Mouse (Mus musculus): ENCODE results near the gene 1500009L16Rik. TPM values are rescaled to one million over a fixed set of nuclear protein-coding genes. Genes with fewer than 3 reads are reported as not detected.

Gene 1500009L16Rik
- polyA plus RNA-seq, 1 experiment = 1.3 TPM

- TF ChIP-seq CTCF (conservative IDR thresholded peaks at IDR 0.05; ENCODE audit: insufficient read depth, insufficient read length, low read depth, low read length) (no peak), POLR2A (IDR thresholded peaks at IDR 0.05; ENCODE audit: low read depth, low read length) (no peak)
- H3K36me3 ChIP-seq (ENCODE audit: control insufficient read depth, insufficient read depth, low read length) = no peaks in the 10 kb centered on the region
- H3K4me1 ChIP-seq (ENCODE audit: control insufficient read depth, insufficient read depth, low read length) = no peaks in the 10 kb centered on the region
- no peaks in the 10 kb centered on the region for H3K27me3 ChIP-seq (replicated peaks; ENCODE audit: control insufficient read depth, insufficient read depth, low read length)
- DNase-seq = no peak
- H3K4me3 ChIP-seq (ENCODE audit: insufficient read depth, low read depth, low read length) = no peak overlapping the region
- H3K27ac ChIP-seq (ENCODE audit: insufficient read depth, low read depth, low read length) = no peak overlapping the region
- 89% methylated on average over 10 of the region's 10 CpGs for WGBS
These were observed 59.9 kb downstream of the 1500009L16Rik start for GRCm38 (mm10) chr10:83782371-83783120.

- H3K27ac ChIP-seq (ENCODE audit: insufficient read depth, low read depth, low read length) = no peak overlapping the region
- WGBS = 39% methylated on average over 5 of the region's 5 CpGs
- no peaks in the 10 kb centered on the region for H3K4me1 ChIP-seq (ENCODE audit: control insufficient read depth, insufficient read depth, low read length)
- H3K27me3 ChIP-seq (replicated peaks; ENCODE audit: control insufficient read depth, insufficient read depth, low read length) = no peaks in the 10 kb centered on the region
- TF ChIP-seq CTCF (conservative IDR thresholded peaks at IDR 0.05; ENCODE audit: insufficient read depth, insufficient read length, low read depth, low read length) = peak; percentile 52; the same call in 1 of the 2 replicates
- TF ChIP-seq POLR2A (IDR thresholded peaks at IDR 0.05; ENCODE audit: low read depth, low read length) = no peak
- no peak overlapping the region for H3K4me3 ChIP-seq (ENCODE audit: insufficient read depth, low read depth, low read length)
- DNase-seq = no peak
- H3K36me3 ChIP-seq (ENCODE audit: control insufficient read depth, insufficient read depth, low read length) = no peaks in the 10 kb centered on the region
These were observed 62.3 kb downstream of the 1500009L16Rik start for GRCm38 (mm10) chr10:83785003-83785402.

- WGBS = 47% methylated on average over 3 of the region's 3 CpGs
- H3K27me3 ChIP-seq (replicated peaks; ENCODE audit: control insufficient read depth, insufficient read depth, low read length) = no peaks in the 10 kb centered on the region
- no peak for DNase-seq
- no peaks in the 10 kb centered on the region for H3K36me3 ChIP-seq (ENCODE audit: control insufficient read depth, insufficient read depth, low read length)
- no peaks in the 10 kb centered on the region for H3K4me1 ChIP-seq (ENCODE audit: control insufficient read depth, insufficient read depth, low read length)
- no peak overlapping the region for H3K4me3 ChIP-seq (ENCODE audit: insufficient read depth, low read depth, low read length)
- TF ChIP-seq CTCF (conservative IDR thresholded peaks at IDR 0.05; ENCODE audit: insufficient read depth, insufficient read length, low read depth, low read length) (no peak), POLR2A (IDR thresholded peaks at IDR 0.05; ENCODE audit: low read depth, low read length) (no peak)
- H3K27ac ChIP-seq (ENCODE audit: insufficient read depth, low read depth, low read length) = no peak overlapping the region
These were observed 63.1 kb downstream of the 1500009L16Rik start for GRCm38 (mm10) chr10:83785627-83786392.

GRCm38 (mm10) chr10:83795088-83795487, 72.4 kb downstream of the 1500009L16Rik start:
- no peak for DNase-seq
- Histone ChIP-seq H3K4me1 (ENCODE audit: control insufficient read depth, insufficient read depth, low read length) (no peaks in the 10 kb centered on the region), H3K27me3 (replicated peaks; ENCODE audit: control insufficient read depth, insufficient read depth, low read length) (no peaks in the 10 kb centered on the region), H3K4me3 (ENCODE audit: insufficient read depth, low read depth, low read length) (no peak overlapping the region), H3K36me3 (ENCODE audit: control insufficient read depth, insufficient read depth, low read length) (no peaks in the 10 kb centered on the region), H3K27ac (ENCODE audit: insufficient read depth, low read depth, low read length) (no peak overlapping the region)
- TF ChIP-seq CTCF (conservative IDR thresholded peaks at IDR 0.05; ENCODE audit: insufficient read depth, insufficient read length, low read depth, low read length) = no peak
- TF ChIP-seq POLR2A (IDR thresholded peaks at IDR 0.05; ENCODE audit: low read depth, low read length) = no peak

- WGBS = 97% methylated on average over 4 of the region's 4 CpGs
- no peak overlapping the region for H3K27ac ChIP-seq (ENCODE audit: insufficient read depth, low read depth, low read length)
- H3K36me3 ChIP-seq (ENCODE audit: control insufficient read depth, insufficient read depth, low read length) = no peaks in the 10 kb centered on the region
- no peaks in the 10 kb centered on the region for H3K4me1 ChIP-seq (ENCODE audit: control insufficient read depth, insufficient read depth, low read length)
- H3K4me3 ChIP-seq (ENCODE audit: insufficient read depth, low read depth, low read length) = no peak overlapping the region
- H3K27me3 ChIP-seq (replicated peaks; ENCODE audit: control insufficient read depth, insufficient read depth, low read length) = no peaks in the 10 kb centered on the region
- DNase-seq = no peak
- TF ChIP-seq CTCF (conservative IDR thresholded peaks at IDR 0.05; ENCODE audit: insufficient read depth, insufficient read length, low read depth, low read length) (no peak), POLR2A (IDR thresholded peaks at IDR 0.05; ENCODE audit: low read depth, low read length) (no peak)
These were observed 72.8 kb downstream of the 1500009L16Rik start for GRCm38 (mm10) chr10:83795500-83795899.

GRCm38 (mm10) chr10:83804021-83804420, 81.4 kb downstream of the 1500009L16Rik start:
- no peaks in the 10 kb centered on the region for H3K36me3 ChIP-seq (ENCODE audit: control insufficient read depth, insufficient read depth, low read length)
- no peaks in the 10 kb centered on the region for H3K27me3 ChIP-seq (replicated peaks; ENCODE audit: control insufficient read depth, insufficient read depth, low read length)
- no peak for TF ChIP-seq CTCF (conservative IDR thresholded peaks at IDR 0.05; ENCODE audit: insufficient read depth, insufficient read length, low read depth, low read length)
- TF ChIP-seq POLR2A (IDR thresholded peaks at IDR 0.05; ENCODE audit: low read depth, low read length) = no peak
- no peak overlapping the region for H3K27ac ChIP-seq (ENCODE audit: insufficient read depth, low read depth, low read length)
- no peak for DNase-seq
- WGBS = 90% methylated on average over 6 of the region's 6 CpGs
- no peak overlapping the region for H3K4me3 ChIP-seq (ENCODE audit: insufficient read depth, low read depth, low read length)
- H3K4me1 ChIP-seq (ENCODE audit: control insufficient read depth, insufficient read depth, low read length) = no peaks in the 10 kb centered on the region

GRCm38 (mm10) chr10:83805201-83805718, 82.6 kb downstream of the 1500009L16Rik start:
- peak; percentile 67 for DNase-seq
- H3K4me3 ChIP-seq (ENCODE audit: insufficient read depth, low read depth, low read length) = no peak overlapping the region
- no peaks in the 10 kb centered on the region for H3K36me3 ChIP-seq (ENCODE audit: control insufficient read depth, insufficient read depth, low read length)
- H3K27ac ChIP-seq (ENCODE audit: insufficient read depth, low read depth, low read length) = no peak overlapping the region
- H3K27me3 ChIP-seq (replicated peaks; ENCODE audit: control insufficient read depth, insufficient read depth, low read length) = no peaks in the 10 kb centered on the region
- WGBS = 21% methylated on average over 11 of the region's 11 CpGs
- TF ChIP-seq CTCF (conservative IDR thresholded peaks at IDR 0.05; ENCODE audit: insufficient read depth, insufficient read length, low read depth, low read length) (no peak), POLR2A (IDR thresholded peaks at IDR 0.05; ENCODE audit: low read depth, low read length) (no peak)
- H3K4me1 ChIP-seq (ENCODE audit: control insufficient read depth, insufficient read depth, low read length) = no peaks in the 10 kb centered on the region
